Mouse (Mus musculus) liver, adult 2 months (tissue): ENCODE measurements at regions not wholly inside any gene's neighbourhood (a gene's known extent, or its start where the extent isn't known, plus 50 kb on each side); places are given as distances from the start of the nearest gene placed in this dataset.

Experiments
- DNase-seq: peaks from one replicate; pipeline ENCODE4 v3.0.0-alpha.2; 2011; ENCODE audit warnings: low read depth, low spot score; ENCODE audit errors: extremely low read depth
- H3K27ac ChIP-seq: fragments of 200-500 bp; replicated peaks from 2 replicates; pipeline ENCODE4 v1.5.1; 2012; ENCODE audit warnings: low read depth, mild to moderate bottlenecking, control low read depth, inconsistent platforms, low read length; ENCODE audit not compliant: insufficient read depth
- H3K27me3 ChIP-seq: fragments of 200-500 bp; 2 replicates; pipeline ENCODE4 v1.6.1; 2012; ENCODE audit warnings: mild to moderate bottlenecking, moderate library complexity, low read length, inconsistent platforms; ENCODE audit not compliant: control insufficient read depth, insufficient read depth
- H3K36me3 ChIP-seq: fragments of 200-500 bp; 2 replicates; pipeline ENCODE4 v1.6.1; 2012; ENCODE audit warnings: low read length, inconsistent platforms; ENCODE audit not compliant: control insufficient read depth, insufficient read depth
- H3K4me1 ChIP-seq: fragments of 200-500 bp; 2 replicates; pipeline ENCODE4 v1.6.1; 2011; ENCODE audit warnings: low read length; ENCODE audit not compliant: control insufficient read depth, insufficient read depth
- H3K4me3 ChIP-seq: fragments of 200-500 bp; 2 replicates; pipeline ENCODE4 v1.5.1; 2011; ENCODE audit warnings: low read depth, mild to moderate bottlenecking, control low read depth, low read length, moderate library complexity; ENCODE audit not compliant: insufficient read depth
- H3K79me2 ChIP-seq: fragments of 200-500 bp; 2 replicates; pipeline ENCODE4 v1.6.1; 2012; ENCODE audit warnings: inconsistent platforms, mild to moderate bottlenecking, low read length, moderate library complexity; ENCODE audit not compliant: control insufficient read depth, insufficient read depth
- H3K9ac ChIP-seq: fragments of 200-500 bp; 2 replicates; pipeline ENCODE4 v1.6.1; 2012; ENCODE audit warnings: low read depth, mild to moderate bottlenecking, control low read depth, inconsistent platforms, low read length
- CTCF ChIP-seq: fragments of 200-500 bp; IDR thresholded peaks from 2 replicates; pipeline ENCODE4 v1.5.1; 2011; ENCODE audit warnings: low read depth, low read length, control low read depth
- POLR2A ChIP-seq: fragments of 200-500 bp; IDR thresholded peaks from 2 replicates; pipeline ENCODE4 v1.6.1; 2011; ENCODE audit warnings: low read length, control low read depth; ENCODE audit not compliant: insufficient read depth; ENCODE audit errors: extremely low read depth
- WGBS: fragments of 180-500 bp; shearing (Covaris S2); methylation state at CpG from one replicate; pipeline ENCODE4 v1.1.7; 2018; 5-methylcytosine and 5-hydroxymethylcytosine counted together

- Histone ChIP-seq H3K4me3 (no peak overlapping the region), H3K27ac (no peak overlapping the region), H3K27me3 (no peaks in the 10 kb centered on the region), H3K36me3 (no peaks in the 10 kb centered on the region), H3K4me1 (no peaks in the 10 kb centered on the region), H3K9ac (no peak overlapping the region), H3K79me2 (no peaks in the 10 kb centered on the region)
- 74% methylated on average over 7 of the region's 7 CpGs for WGBS
- TF ChIP-seq POLR2A (no peak), CTCF (no peak)
- DNase-seq: no peak
These were observed 109.1 kb upstream of the Clstn2 start for GRCm38 (mm10) chr9:98142121-98142520.

- H3K27ac ChIP-seq: no peak overlapping the region
- 81% methylated on average over 5 of the region's 5 CpGs for WGBS
- H3K4me1 ChIP-seq: peaks cover 3% of the 10 kb centered on the region
- H3K79me2 ChIP-seq: no peaks in the 10 kb centered on the region
- no peak for TF ChIP-seq POLR2A
- TF ChIP-seq CTCF: no peak
- DNase-seq: no peak
- H3K9ac ChIP-seq: no peak overlapping the region
- H3K36me3 ChIP-seq: no peaks in the 10 kb centered on the region
- H3K4me3 ChIP-seq: no peak overlapping the region
- no peaks in the 10 kb centered on the region for H3K27me3 ChIP-seq
These were observed 113.9 kb upstream of the Clstn2 start for GRCm38 (mm10) chr9:98146901-98147300.

- no peak for DNase-seq
- Histone ChIP-seq H3K27ac (no peak overlapping the region), H3K4me3 (no peak overlapping the region), H3K9ac (no peak overlapping the region), H3K4me1 (no peaks in the 10 kb centered on the region), H3K27me3 (no peaks in the 10 kb centered on the region), H3K79me2 (no peaks in the 10 kb centered on the region), H3K36me3 (no peaks in the 10 kb centered on the region)
- TF ChIP-seq CTCF (no peak), POLR2A (no peak)
- WGBS: 92% methylated on average over 2 of the region's 2 CpGs
These were observed 125.4 kb upstream of the Clstn2 start for GRCm38 (mm10) chr9:98158421-98158820.

GRCm38 (mm10) chr9:98164489-98164888 is 122.7 kb upstream of the Nmnat3 start:
- 29% methylated on average over 5 of the region's 5 CpGs for WGBS
- H3K27me3 ChIP-seq: no peaks in the 10 kb centered on the region

GRCm38 (mm10) chr9:98174056-98174455 is 113.2 kb upstream of the Nmnat3 start:
- TF ChIP-seq CTCF: no peak
- no peak for TF ChIP-seq POLR2A
- Histone ChIP-seq H3K27me3 (no peaks in the 10 kb centered on the region), H3K4me3 (no peak overlapping the region), H3K79me2 (no peaks in the 10 kb centered on the region), H3K4me1 (no peaks in the 10 kb centered on the region), H3K36me3 (no peaks in the 10 kb centered on the region), H3K9ac (no peak overlapping the region), H3K27ac (no peak overlapping the region)
- no peak for DNase-seq
- 89% methylated on average over 5 of the region's 5 CpGs for WGBS

More at GRCm38 (mm10) chr9:98164489-98164888, 122.7 kb upstream of the Nmnat3 start:
- no peaks in the 10 kb centered on the region for H3K36me3 ChIP-seq
- no peaks in the 10 kb centered on the region for H3K4me1 ChIP-seq
- no peaks in the 10 kb centered on the region for H3K79me2 ChIP-seq
- DNase-seq: no peak
- H3K9ac ChIP-seq: no peak overlapping the region
- TF ChIP-seq POLR2A (no peak), CTCF (no peak)
- no peak overlapping the region for H3K27ac ChIP-seq
- no peak overlapping the region for H3K4me3 ChIP-seq

GRCm38 (mm10) chr9:98176701-98177380 is 110.4 kb upstream of the Nmnat3 start:
- no peak overlapping the region for H3K9ac ChIP-seq
- no peaks in the 10 kb centered on the region for H3K79me2 ChIP-seq
- 81% methylated on average over 7 of the region's 7 CpGs for WGBS
- H3K36me3 ChIP-seq: no peaks in the 10 kb centered on the region
- DNase-seq: no peak
- H3K27me3 ChIP-seq: no peaks in the 10 kb centered on the region
- no peaks in the 10 kb centered on the region for H3K4me1 ChIP-seq
- no peak overlapping the region for H3K4me3 ChIP-seq
- no peak overlapping the region for H3K27ac ChIP-seq
- TF ChIP-seq CTCF: no peak
- no peak for TF ChIP-seq POLR2A
